In the genomic region with DNA sequence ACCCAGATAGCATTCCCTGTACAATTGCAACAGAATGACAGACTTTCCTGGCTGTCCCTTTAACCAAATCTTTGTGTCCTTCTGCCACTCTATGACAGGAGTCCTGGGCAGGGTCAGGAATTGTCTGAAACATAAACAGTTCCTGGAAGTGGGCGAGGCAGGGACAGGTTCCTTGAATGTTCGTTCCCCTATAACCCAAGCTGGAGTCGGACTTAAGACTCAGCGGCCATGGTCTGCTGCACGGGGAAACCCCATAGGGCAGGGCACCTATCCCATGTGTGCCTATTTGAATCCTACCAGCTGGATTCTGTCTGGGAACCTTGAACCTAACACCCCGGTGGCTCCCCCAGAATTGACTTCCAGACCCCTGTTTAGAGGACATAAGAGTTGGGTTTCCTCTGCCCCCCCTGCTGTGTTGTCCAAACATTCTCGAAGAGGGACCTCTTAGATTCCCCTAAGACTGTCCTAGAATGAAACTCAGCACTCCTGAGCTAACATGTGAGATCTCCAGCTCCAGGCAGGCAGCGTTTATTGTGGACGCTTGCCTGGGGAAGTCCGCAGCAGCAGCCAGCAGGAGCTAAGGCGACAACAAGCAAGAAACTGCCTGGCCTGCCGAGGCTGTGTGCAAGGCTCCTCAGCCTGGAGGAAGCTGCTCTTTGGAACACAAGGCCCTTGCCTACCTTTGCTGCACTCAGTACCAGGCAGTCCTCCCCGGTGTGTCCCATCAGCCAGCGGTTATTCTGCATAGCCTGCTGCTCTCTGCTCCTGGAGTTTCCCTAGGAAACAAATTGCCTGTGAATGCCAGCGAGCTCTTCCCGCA, we compare ENCODE assay signal across 8 mouse cellular contexts. TPM values are rescaled to one million over a fixed set of nuclear protein-coding genes. Genes with fewer than 3 reads are reported as not detected.
A peak's percentile ranks its signal among the peaks of the same experiment; 100 is the strongest.
DNase-seq lines count a peak whose midpoint lies in the region; ATAC-seq and TF ChIP-seq lines count a peak whose summit lies in the region.

No protein-coding gene starts in this region.

- no peaks in the 10 kb centered on the region for H3K27me3 ChIP-seq in embryonic facial prominence, embryonic 12.5 days
- H3K27me3 ChIP-seq in heart, embryonic 15.5 days, result no peaks in the 10 kb centered on the region
- H3K27me3 ChIP-seq in myocyte (ENCODE audit: control insufficient read depth, insufficient read depth, insufficient read length), result no peaks in the 10 kb centered on the region

- no peak for TF ChIP-seq POLR2A in myocyte (IDR thresholded peaks at IDR 0.05; ENCODE audit: insufficient read length, low read depth)

- ATAC-seq in embryonic facial prominence, embryonic 12.5 days (ENCODE audit: insufficient number of reproducible peaks, insufficient read depth, low FRiP score, low TSS enrichment), result no peak
- no peak for ATAC-seq in heart, embryonic 15.5 days (replicated peaks; ENCODE audit: insufficient number of reproducible peaks, insufficient read depth, low FRiP score, low read depth)
- no peak for ATAC-seq in monocyte, adult 5-6 weeks (replicated peaks; ENCODE audit: insufficient number of reproducible peaks, low FRiP score, low TSS enrichment, poor library complexity, severe bottlenecking)

- no peaks in the 10 kb centered on the region for H3K79me2 ChIP-seq in myocyte (ENCODE audit: control insufficient read depth, insufficient read depth)

- WGBS in embryonic facial prominence, embryonic 12.5 days, result 12% methylated on average over 16 of the region's 16 CpGs
- 21% methylated on average over 16 of the region's 16 CpGs for WGBS in heart, embryonic 15.5 days

- peak; percentile 41 to 62 for DNase-seq in kidney, postnatal 36 days
- DNase-seq in thymus, postnatal 36 days, result no peak
- no peak for DNase-seq in left cerebral cortex, postnatal 14 days (ENCODE audit: low spot score in 2 of 2)
- DNase-seq in thymus, postnatal 25 days, result no peak

- intact Hi-C loops in left cerebral cortex, postnatal 14 days (cut with DNase I), result no loop called here

- peak overlapping the region; percentile 41; the same call in 1 of the 2 replicates for H3K27ac ChIP-seq in embryonic facial prominence, embryonic 12.5 days
- H3K27ac ChIP-seq in heart, embryonic 15.5 days, result 0 out of 2 replicates have a peak overlapping the region, but pooled peaks have one; percentile 17

- 0 out of 2 replicates have a peak overlapping the region, but pooled peaks have one; percentile 15 for H3K4me2 ChIP-seq in embryonic facial prominence, embryonic 12.5 days (replicated peaks)
- H3K4me2 ChIP-seq in heart, embryonic 15.5 days, result peak overlapping the region; percentile 41
- peak overlapping the region; percentile 25 for H3K4me2 ChIP-seq in myocyte (ENCODE audit: low read depth)

- H3K4me1 ChIP-seq in embryonic facial prominence, embryonic 12.5 days, result peaks cover 21% of the 10 kb centered on the region
- peaks cover 14% of the 10 kb centered on the region for H3K4me1 ChIP-seq in heart, embryonic 15.5 days (replicated peaks)

- H3K9ac ChIP-seq in embryonic facial prominence, embryonic 12.5 days, result peak overlapping the region; percentile 27; the same call in 1 of the 2 replicates
- no peak overlapping the region for H3K9ac ChIP-seq in heart, embryonic 15.5 days

- no peak overlapping the region for H3ac ChIP-seq in myocyte (ENCODE audit: control insufficient read depth, insufficient read length)

- H3K4me3 ChIP-seq in embryonic facial prominence, embryonic 12.5 days, result no peak overlapping the region
- no peak overlapping the region for H3K4me3 ChIP-seq in heart, embryonic 15.5 days
- H3K4me3 ChIP-seq in myocyte, result no peak overlapping the region

- peaks cover 14% of the 10 kb centered on the region for H3K36me3 ChIP-seq in embryonic facial prominence, embryonic 12.5 days
- no peaks in the 10 kb centered on the region for H3K36me3 ChIP-seq in heart, embryonic 15.5 days
- H3K36me3 ChIP-seq in myocyte (ENCODE audit: control insufficient read depth, insufficient read depth), result no peaks in the 10 kb centered on the region

- peaks cover 3% of the 10 kb centered on the region; the same call in 1 of the 2 replicates for H3K9me3 ChIP-seq in embryonic facial prominence, embryonic 12.5 days
- H3K9me3 ChIP-seq in heart, embryonic 15.5 days (replicated peaks), result no peaks in the 10 kb centered on the region

TF ChIP-seq in myocyte, 11 proteins besides CTCF, POLR2A, EP300 and RAD21:
- TF ChIP-seq E2F4 (IDR thresholded peaks at IDR 0.05; ENCODE audit: insufficient read depth) (no peak), TCF12 (IDR thresholded peaks at IDR 0.05; ENCODE audit: insufficient read depth, poor library complexity, severe bottlenecking) (no peak), MYOG (IDR thresholded peaks at IDR 0.05; ENCODE audit: control insufficient read depth in 1 of 3, insufficient read depth in 1 of 3, insufficient read length in 2 of 3, low read depth in 2 of 3) (no peak), TCF3 (IDR thresholded peaks at IDR 0.05; ENCODE audit: insufficient read length, low read depth) (no peak), CEBPB (IDR thresholded peaks at IDR 0.05; ENCODE audit: insufficient read depth, poor library complexity, severe bottlenecking) (no peak), MAX (IDR thresholded peaks at IDR 0.05; ENCODE audit: low read depth) (no peak)

RNA-seq across cellular contexts. Expression of a gene that starts 48.2 kb away (rescaled TPM):
- polyA plus RNA-seq in embryonic facial prominence, embryonic 12.5 days (2016; fragmentation: Nextera tagmentation; extraction: Ambion mirVana), result 25.5 and 29.4 TPM in 2 replicates
- polyA plus RNA-seq in heart, embryonic 15.5 days (2015; fragmentation: Nextera tagmentation; extraction: Ambion mirVana), result 7.4 and 9.3 TPM in 2 replicates
- polyA plus RNA-seq in myocyte (2012; fragmentation: generic; extraction: Trizol), result 0.14 TPM
- total RNA-seq in left cerebral cortex, postnatal 14 days (2021), result 10 to 100 TPM; 24.4 to 27.2 TPM
- not detected in 3 replicates for total RNA-seq in monocyte, adult 5-6 weeks (2017)

Comparison
In these comparisons a context has a peak if more than half of its experiments do, and no peak if none do; other contexts are left out.
1. DNase-seq: peak in kidney, postnatal 36 days (2 of 2); none in thymus, postnatal 36 days (0 of 2), left cerebral cortex, postnatal 14 days (0 of 2) and thymus, postnatal 25 days (single experiment).
2. Peak in every context shown above with its lines, with median percentiles within 50 percentile points of each other: H3K4me2 ChIP-seq.